Mouse (Mus musculus): ENCODE measurements around the gene Kpna1.

DNA sequence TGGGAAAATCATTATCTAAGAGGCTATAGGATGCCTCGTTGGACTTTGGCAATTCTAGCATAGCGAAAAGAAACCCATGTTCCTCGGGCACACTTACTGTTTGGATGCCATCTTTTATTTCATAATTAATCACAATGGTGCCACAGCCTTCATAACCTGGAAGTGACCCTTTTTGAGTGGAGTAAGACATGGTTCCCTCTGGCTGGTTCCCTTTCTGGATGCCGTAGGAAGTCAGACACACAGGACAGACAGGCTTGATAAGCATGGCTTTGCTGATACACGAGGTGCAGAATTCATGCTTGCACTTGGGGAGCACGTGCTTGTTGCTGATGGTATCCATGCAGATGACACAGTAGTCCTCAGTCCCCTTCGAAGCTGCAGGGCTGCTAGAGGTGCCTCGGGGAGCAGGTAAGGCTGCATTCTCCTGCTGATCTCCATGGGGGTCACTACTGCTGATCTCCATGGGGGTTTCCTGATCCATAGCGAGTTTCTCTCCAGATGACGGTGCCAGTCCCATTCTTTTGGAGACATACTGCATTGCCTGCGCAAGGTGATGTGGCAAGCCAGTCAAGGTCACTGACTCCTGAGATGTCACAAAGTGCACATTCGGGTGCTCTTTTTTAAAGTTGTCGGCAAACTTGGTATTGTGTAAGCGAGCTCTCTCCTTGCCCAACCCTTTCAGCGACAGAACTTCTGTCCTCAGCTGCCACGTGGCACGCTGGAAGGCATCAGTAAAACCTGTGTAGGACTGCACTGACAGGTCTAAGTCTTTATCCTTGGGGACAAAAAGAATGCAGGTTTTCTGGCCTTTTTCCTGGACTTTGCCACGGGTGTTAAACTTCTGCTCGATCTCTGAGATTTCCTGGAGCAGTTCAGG lies 46.1 kb upstream of the Kpna1 start:
- TF ChIP-seq CTCF (IDR thresholded peaks at IDR 0.05; ENCODE audit: borderline replicate concordance, insufficient read depth, low read depth, low read length) (no peak), POLR2A (IDR thresholded peaks at IDR 0.05; ENCODE audit: borderline replicate concordance, insufficient read depth, low read length) (no peak)

Data from cerebellum, adult 2 months (tissue).